Mouse (Mus musculus) embryonic facial prominence, embryonic 10.5 days (tissue): ENCODE results near the gene Kif24. TPM values are rescaled to one million over a fixed set of nuclear protein-coding genes. Genes with fewer than 3 reads are reported as not detected.

ENCODE experiments used
- DNase-seq: peaks from one replicate; pipeline ENCODE4 v3.0.0-alpha.2; 2017; ENCODE audit warnings: low spot score
- H3K27ac ChIP-seq: fragments of 300-500 bp; sonication (generic); replicated peaks from 2 replicates; pipeline ENCODE4 v1.5.1; 2016; ENCODE audit warnings: mild to moderate bottlenecking
- H3K27me3 ChIP-seq: fragments of 300-500 bp; sonication (generic); replicated peaks from 2 replicates; pipeline ENCODE4 v1.6.1; 2016; ENCODE audit warnings: low read depth, mild to moderate bottlenecking; ENCODE audit not compliant: poor library complexity, severe bottlenecking
- H3K36me3 ChIP-seq: fragments of 300-500 bp; sonication (generic); replicated peaks from 2 replicates; pipeline ENCODE4 v1.6.1; 2016; ENCODE audit warnings: mild to moderate bottlenecking, moderate library complexity
- H3K4me1 ChIP-seq: fragments of 300-500 bp; sonication (generic); 2 replicates; pipeline ENCODE4 v1.6.1; 2016
- H3K4me3 ChIP-seq: fragments of 300-500 bp; sonication (generic); 2 replicates; pipeline ENCODE4 v1.5.1; 2016; ENCODE audit warnings: mild to moderate bottlenecking, moderate library complexity
- H3K9me3 ChIP-seq: fragments of 300-500 bp; sonication (generic); 2 replicates; pipeline ENCODE4 v1.6.1; 2016; ENCODE audit warnings: mild to moderate bottlenecking
- WGBS: fragments of 180-500 bp; shearing (Covaris S2); methylation state at CpG from one replicate; pipeline ENCODE4 v1.1.7; 2016; 5-methylcytosine and 5-hydroxymethylcytosine counted together
- polyA plus RNA-seq: library from polyadenylated mRNA; unstranded; fragments of >200 nt; fragmentation: Nextera tagmentation; extraction: Ambion mirVana; gene quantifications from 2 replicates; pipeline ENCODE4 v1.2.1, GENCODE M21; 2016

Kif24 gene
- polyA plus RNA-seq, 1 experiment from 2014 or later = 15.1 TPM

DNA sequence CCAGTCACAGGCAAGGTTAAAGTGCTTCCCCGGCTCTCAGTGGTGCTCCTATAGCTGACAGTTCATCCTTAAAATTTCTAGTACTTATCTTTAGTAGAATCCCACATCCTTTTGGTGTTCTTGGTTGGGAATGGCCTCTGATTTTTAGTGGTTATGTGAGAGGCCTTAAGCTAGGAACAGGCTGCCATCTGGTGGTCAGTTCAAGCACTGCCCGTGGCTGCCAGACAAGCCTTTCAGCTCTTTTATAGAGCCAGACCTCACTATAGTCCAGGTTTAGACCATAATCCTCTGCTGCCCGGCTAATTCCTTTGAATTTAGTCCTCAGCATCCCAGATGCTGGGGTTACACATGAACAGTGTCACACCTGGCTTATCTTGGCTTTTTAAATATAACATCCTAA is 74.6 kb downstream of the Kif24 start:
- H3K27ac ChIP-seq = no peak overlapping the region

DNA sequence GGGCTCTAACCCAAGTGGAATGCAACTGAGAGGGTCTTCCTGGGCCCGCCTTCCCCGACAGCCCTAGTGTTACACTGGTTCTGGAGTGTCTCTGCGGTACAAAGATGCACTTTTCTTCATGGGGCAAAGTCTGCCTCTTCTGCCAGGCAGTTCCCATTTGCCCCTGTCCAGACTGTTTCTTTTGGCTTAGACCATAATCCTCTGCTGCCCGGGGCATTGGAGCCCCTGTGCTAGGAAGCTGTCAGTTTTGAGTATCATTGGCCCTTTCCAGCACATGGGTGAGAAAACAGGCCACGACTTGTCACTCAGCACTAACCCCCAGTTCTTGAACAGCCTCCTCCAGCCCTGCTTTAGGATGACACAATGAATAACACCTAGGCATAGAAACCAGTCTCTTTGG is 75.4 kb downstream of the Kif24 start:
- no peaks in the 10 kb centered on the region for H3K27me3 ChIP-seq
- no peak for DNase-seq
- H3K4me1 ChIP-seq = no peaks in the 10 kb centered on the region
- H3K36me3 ChIP-seq = peaks cover 96% of the 10 kb centered on the region
- H3K27ac ChIP-seq = no peak overlapping the region
- H3K9me3 ChIP-seq = no peaks in the 10 kb centered on the region
- 90% methylated on average over 5 of the region's 5 CpGs for WGBS
- no peak overlapping the region for H3K4me3 ChIP-seq

More for the DNA sequence above, 74.6 kb downstream of the Kif24 start:
- Histone ChIP-seq H3K4me1 (no peaks in the 10 kb centered on the region), H3K4me3 (no peak overlapping the region), H3K36me3 (peaks cover 96% of the 10 kb centered on the region), H3K9me3 (no peaks in the 10 kb centered on the region), H3K27me3 (no peaks in the 10 kb centered on the region)
- DNase-seq = peak; percentile 76
- WGBS = 31% methylated on average over 3 of the region's 3 CpGs

DNA sequence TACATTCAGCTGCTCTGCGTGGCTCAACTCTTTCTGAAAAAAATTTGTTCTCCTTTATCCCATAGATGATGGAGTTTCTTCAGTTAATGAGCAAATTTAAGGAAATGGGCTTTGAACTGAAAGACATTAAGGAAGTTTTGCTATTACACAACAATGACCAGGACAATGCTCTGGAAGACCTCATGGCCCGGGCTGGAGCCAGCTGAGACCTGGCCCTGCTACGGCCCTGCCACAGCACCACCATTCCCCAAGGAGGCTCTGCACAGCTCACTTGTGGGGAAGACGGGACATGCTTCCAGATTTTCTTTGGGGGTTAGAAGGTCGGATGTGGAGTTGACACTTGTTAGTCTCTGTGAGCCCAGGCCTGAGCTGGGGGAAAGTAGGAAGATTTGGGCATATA is 76.1 kb downstream of the Kif24 start:
- WGBS = 83% methylated on average over 5 of the region's 5 CpGs
- H3K4me1 ChIP-seq = no peaks in the 10 kb centered on the region
- no peak overlapping the region for H3K27ac ChIP-seq
- DNase-seq = no peak
- peaks cover 96% of the 10 kb centered on the region for H3K36me3 ChIP-seq
- no peaks in the 10 kb centered on the region for H3K27me3 ChIP-seq
- no peak overlapping the region for H3K4me3 ChIP-seq
- no peaks in the 10 kb centered on the region for H3K9me3 ChIP-seq

DNA sequence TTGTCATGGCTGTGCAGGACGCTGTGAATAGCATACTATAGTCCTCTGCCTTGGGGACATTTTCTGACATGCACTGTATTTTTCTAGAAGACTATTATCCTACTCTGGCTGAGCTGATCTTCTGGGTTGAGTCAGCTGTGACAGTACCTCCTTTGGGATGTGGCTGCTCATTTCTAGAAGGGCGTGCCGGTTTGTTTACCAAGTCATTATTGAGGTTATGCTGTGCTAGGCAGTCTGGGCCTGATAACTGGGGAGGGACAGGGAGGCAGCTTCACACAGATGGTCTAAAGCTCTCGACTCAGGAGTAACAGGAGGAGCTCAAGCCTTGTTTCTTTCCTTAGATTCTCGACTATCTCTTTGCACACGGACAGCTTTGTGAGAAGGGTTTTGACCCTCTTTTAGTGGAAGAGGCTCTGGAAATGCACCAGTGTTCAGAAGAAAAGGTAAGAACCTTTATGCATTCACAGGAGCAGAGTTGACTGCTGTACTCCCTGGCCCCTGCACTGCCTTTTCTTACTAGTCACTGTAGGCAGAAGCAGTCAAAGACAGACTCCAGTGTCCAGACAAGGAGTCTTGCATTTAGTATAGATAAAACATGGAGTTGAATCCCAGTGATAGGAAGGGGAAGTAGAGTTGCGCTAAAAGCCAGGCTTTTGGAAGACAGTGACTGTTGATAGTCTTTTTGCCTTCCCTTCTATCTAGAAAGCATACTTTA is 76.8 kb downstream of the Kif24 start:
- Histone ChIP-seq H3K36me3 (peaks cover 96% of the 10 kb centered on the region), H3K27me3 (no peaks in the 10 kb centered on the region), H3K27ac (no peak overlapping the region), H3K4me3 (no peak overlapping the region), H3K9me3 (no peaks in the 10 kb centered on the region), H3K4me1 (no peaks in the 10 kb centered on the region)
- 86% methylated on average over 7 of the region's 7 CpGs for WGBS
- no peak for DNase-seq

DNA sequence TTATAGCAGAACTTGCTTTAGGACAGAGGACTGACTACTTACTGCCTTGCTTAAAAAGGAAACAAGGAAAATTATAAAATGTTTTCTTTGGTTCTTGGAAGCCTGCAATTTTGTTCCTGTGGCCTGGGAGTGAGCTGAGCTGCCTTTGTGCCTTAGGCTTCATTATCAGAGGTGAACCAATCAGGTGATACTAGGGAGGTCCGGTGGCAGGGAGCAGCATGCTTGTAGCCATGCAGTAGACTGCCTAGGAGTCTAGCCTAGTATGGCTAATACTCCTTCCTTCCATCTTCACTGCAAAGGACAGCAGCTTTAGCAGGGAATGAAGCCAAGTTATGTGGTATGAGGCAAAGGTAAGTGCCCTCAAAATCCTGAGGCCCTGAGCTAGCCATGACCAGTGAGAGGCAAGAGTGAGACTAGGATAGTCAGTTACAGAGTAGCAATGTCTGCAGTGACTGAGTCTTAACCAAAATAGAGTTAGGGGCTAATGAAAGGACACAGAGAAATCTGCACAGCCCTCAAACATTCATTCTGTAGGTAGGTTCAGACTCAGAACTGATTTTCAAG is 78.2 kb downstream of the Kif24 start:
- H3K27ac ChIP-seq = no peak overlapping the region
- WGBS = 89% methylated on average over 1 of the region's 1 CpGs
- no peak overlapping the region for H3K4me3 ChIP-seq
- peaks cover 96% of the 10 kb centered on the region for H3K36me3 ChIP-seq
- DNase-seq = no peak
- H3K4me1 ChIP-seq = no peaks in the 10 kb centered on the region
- no peaks in the 10 kb centered on the region for H3K27me3 ChIP-seq
- H3K9me3 ChIP-seq = no peaks in the 10 kb centered on the region

DNA sequence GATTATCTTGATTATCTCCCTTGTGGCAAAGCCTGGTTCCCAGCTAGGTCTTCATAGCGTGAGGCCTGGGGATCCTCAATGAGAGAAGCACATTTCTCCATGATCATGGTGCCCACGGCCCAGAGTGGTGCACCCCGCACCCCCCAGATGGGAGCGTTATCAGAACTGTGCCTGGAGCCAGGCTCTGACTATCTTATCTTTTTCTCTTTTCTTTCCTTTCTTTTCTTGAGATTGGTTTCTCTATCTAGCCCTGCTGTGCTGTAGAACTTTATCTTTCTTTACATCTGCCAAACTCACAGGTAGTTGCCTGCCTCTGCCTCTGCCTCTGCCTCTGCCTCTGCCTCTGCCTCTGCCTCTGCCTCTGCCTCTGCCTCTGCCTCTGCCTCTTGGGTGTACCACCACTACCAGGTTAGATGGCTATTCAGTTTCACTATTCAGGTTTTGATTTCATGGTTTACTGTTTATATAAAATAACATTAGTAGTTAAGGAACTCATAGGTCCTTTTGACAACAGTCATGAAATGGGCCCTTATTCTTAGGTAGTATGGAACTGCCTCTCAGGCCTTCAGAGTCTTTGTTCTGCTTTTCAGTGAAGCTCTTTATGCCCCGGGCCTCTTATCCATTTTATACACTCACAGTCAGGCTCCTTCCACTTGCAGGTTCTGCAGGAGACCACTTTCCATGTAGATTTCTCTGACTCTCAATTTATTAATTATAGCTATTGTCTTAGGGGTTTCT is 83.3 kb downstream of the Kif24 start:
- Histone ChIP-seq H3K36me3 (peaks cover 96% of the 10 kb centered on the region), H3K9me3 (no peaks in the 10 kb centered on the region), H3K4me3 (no peak overlapping the region), H3K4me1 (no peaks in the 10 kb centered on the region), H3K27ac (no peak overlapping the region), H3K27me3 (no peaks in the 10 kb centered on the region)
- no peak for DNase-seq
- 93% methylated on average over 5 of the region's 5 CpGs for WGBS

DNA sequence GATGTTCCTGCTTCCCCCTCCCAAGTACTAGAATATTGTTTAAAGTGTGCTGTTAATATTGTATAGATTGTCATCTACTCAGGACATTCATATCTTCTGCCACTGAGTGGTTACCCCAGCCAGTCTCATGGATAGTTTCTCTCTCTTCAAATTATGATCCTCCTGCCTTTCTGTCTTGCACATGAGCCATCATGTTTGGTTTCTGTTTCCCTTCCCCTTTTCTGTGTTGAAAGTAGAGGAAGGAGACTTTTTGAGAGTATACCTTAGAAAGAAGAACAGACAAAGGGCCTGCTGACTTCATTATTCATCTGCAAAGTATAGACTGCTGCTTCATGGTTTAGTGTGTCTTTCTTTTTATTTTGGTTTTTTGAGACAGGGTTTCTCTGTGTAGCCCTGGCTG is 87.1 kb downstream of the Kif24 start:
- no peak for DNase-seq
- H3K4me3 ChIP-seq = no peak overlapping the region
- no peaks in the 10 kb centered on the region for H3K27me3 ChIP-seq
- H3K36me3 ChIP-seq = peaks cover 100% of the 10 kb centered on the region
- no peaks in the 10 kb centered on the region for H3K4me1 ChIP-seq
- H3K27ac ChIP-seq = no peak overlapping the region
- no peaks in the 10 kb centered on the region for H3K9me3 ChIP-seq

DNA sequence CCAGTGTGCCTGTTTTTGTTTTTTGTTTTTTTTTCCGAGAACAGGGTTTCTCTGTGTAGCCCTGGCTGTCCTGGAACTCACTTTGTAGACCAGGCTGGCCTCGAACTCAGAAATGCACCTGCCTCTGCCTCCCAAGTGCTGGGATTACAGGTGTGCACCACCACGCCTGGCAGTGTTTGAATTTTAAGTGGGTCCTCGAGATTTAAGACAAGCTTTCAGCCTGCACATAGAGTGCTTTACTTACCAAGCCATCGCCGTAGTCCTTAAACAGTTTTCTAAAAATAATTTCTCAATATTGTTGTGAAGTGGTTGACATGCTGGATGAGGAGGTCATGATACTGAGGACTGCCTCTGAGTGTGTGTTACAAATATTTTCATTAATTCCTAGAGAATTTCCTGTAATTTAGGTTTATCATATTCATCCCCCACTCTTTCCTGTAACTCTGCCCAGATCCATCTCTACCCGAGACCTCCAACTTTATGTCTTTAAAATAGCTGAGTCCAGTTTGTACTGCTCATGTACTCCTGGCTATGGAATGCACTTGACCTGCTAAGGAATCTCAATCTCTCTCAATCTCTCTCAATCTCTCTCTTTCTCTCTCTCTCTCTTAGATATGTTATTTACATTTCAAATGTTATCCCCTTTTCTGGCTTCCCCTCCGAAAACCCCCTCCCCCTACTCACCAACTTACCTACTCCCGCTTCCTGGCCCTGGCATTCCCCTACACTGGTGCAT is 94.8 kb downstream of the Kif24 start:
- 95% methylated on average over 9 of the region's 9 CpGs for WGBS
- no peak overlapping the region for H3K4me3 ChIP-seq

DNA sequence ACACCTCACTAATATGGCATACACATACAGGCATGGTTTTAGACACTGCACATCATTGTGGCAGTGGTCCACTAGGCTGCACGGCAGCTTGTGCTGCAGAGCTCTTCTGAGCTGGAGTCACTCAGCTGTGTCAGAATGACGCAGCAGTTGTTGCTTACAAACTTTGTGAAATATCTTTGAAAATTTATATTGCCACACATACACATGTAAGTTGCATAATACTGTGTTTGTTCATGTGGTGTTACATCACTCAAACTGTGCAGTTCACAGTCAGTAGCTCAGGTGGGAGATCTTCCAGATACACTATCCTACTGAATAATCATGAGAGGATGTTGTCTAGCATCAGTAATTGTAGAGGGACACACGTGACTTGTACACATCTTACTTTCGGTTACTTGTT is 96.5 kb downstream of the Kif24 start:
- no peak for DNase-seq
- H3K27ac ChIP-seq = no peak overlapping the region
- 92% methylated on average over 4 of the region's 4 CpGs for WGBS
- H3K36me3 ChIP-seq = peaks cover 69% of the 10 kb centered on the region
- H3K4me3 ChIP-seq = no peak overlapping the region
- H3K9me3 ChIP-seq = no peaks in the 10 kb centered on the region
- no peaks in the 10 kb centered on the region for H3K4me1 ChIP-seq
- H3K27me3 ChIP-seq = no peaks in the 10 kb centered on the region

More for the DNA sequence above, 94.8 kb downstream of the Kif24 start:
- H3K27ac ChIP-seq = no peak overlapping the region
- no peaks in the 10 kb centered on the region for H3K27me3 ChIP-seq
- no peaks in the 10 kb centered on the region for H3K4me1 ChIP-seq
- no peak for DNase-seq
- no peaks in the 10 kb centered on the region for H3K9me3 ChIP-seq
- peaks cover 85% of the 10 kb centered on the region for H3K36me3 ChIP-seq

DNA sequence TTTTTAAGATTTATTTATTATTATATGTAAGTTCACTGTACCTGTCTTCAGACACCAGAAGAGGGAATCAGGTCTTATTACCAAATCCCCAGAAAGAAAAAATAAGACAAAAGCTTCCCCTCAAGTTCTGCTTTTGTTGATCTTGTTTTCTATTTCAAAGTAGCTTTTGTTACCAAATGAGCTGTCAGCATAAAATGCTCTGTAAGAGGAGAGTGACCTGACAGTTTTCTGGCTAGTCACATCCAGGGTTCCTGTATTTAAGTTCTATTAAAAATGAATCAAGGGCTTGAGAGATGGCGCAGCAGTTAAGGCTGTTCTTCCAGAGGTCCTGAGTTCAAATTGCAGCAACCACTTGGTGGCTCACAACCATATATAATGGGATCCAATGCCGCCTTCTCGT is 103.6 kb downstream of the Kif24 start:
- Histone ChIP-seq H3K27ac (no peak overlapping the region), H3K27me3 (no peaks in the 10 kb centered on the region), H3K4me1 (no peaks in the 10 kb centered on the region), H3K4me3 (no peak overlapping the region), H3K9me3 (no peaks in the 10 kb centered on the region), H3K36me3 (peaks cover 34% of the 10 kb centered on the region)
- no peak for DNase-seq
- 95% methylated on average over 3 of the region's 3 CpGs for WGBS

DNA sequence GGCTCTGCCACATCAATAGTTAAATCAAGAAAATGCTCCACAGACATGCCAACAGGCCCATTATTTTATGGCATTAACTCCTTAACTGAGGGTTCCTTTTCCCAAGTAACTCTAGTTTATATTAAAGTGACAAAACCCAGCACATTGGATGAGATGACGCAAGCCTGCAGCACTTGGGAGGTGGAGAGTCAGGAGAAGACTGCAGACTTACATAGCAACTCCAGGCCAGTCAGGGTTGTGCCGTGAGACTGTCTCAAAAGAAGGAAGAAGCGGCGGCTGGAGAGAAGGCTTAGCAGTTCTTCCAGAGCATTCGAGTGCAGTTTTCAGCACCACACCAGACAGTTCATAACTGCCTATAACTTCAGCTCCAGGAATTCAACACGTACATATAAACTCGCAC is 105.3 kb downstream of the Kif24 start:
- no peaks in the 10 kb centered on the region for H3K27me3 ChIP-seq
- no peaks in the 10 kb centered on the region for H3K4me1 ChIP-seq
- no peak for DNase-seq
- WGBS = 95% methylated on average over 7 of the region's 7 CpGs
- no peak overlapping the region for H3K4me3 ChIP-seq
- H3K27ac ChIP-seq = no peak overlapping the region
- peaks cover 51% of the 10 kb centered on the region for H3K36me3 ChIP-seq
- H3K9me3 ChIP-seq = 0 out of 2 replicates have a peak, but pooled peaks cover 3% of the 10 kb centered on the region

DNA sequence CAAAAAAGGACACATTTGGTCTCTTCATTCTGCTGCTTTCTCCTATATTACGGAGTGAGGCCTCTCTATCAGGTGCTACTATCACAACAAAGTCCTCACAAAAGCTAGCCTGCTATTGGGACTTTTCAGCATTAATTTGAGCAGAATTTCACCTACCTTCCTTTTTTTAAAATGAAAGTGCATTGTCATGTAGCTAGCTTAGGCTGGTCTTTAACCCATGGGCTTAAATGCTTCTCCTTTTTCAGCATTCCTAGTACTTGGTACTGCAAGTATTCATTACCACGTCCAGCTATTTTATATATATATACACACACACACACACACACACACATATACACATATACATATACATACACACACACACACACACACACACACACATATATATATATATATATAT is 106.0 kb downstream of the Kif24 start:
- H3K27ac ChIP-seq = no peak overlapping the region
- no peaks in the 10 kb centered on the region for H3K4me1 ChIP-seq
- H3K36me3 ChIP-seq = peaks cover 55% of the 10 kb centered on the region
- H3K9me3 ChIP-seq = 0 out of 2 replicates have a peak, but pooled peaks cover 3% of the 10 kb centered on the region
- WGBS = 92% methylated on average over 2 of the region's 2 CpGs
- no peak overlapping the region for H3K4me3 ChIP-seq
- no peaks in the 10 kb centered on the region for H3K27me3 ChIP-seq
- DNase-seq = no peak
